Mouse (Mus musculus): Measurements from ENCODE around the gene Hspe1.
"Not testable (repeated sequence)": the region's sequence is repeated elsewhere in the genome, so short reads cannot be mapped to it uniquely, and the experiment has no call there.

Gene Hspe1

DNA sequence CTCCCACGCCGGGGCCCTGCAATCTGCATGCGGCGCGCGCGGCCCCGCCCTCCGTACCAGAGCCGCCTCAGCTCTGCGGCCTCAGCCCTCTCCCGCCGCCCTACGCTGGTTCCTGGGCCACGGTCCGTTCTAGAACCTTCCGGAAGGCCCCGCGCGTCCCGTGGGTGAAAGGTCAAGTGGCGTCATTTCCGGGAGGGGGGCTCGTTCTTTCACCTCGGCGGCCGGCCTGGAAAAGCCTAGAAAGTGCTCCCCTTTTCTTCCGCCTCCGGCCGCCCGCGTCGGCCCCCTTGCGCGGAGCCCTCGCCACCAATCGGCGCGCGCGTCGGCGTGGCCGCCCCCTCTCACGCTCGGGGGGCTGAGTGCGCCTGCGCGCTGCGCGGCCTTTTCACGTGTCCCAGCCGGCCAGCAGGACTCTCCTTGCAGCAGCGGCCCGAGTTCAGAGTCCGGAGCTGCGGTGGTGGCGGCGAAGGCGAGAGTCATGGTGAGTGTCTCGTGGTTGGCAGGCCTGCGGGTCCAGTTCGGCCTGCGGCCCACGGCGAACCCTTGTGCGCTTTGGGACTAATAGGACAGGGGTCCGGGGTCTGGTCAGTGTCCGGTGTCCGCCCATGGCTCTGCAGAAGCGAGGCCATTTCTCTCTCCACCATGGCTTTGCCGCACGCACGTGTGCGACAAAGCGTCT is at the start of gene Hspe1, which contains the start of gene Hspd1:
Gene Hspe1 (plus strand): TSS at position 201 of the 679 bp plus-strand sequence.
Gene Hspd1 (minus strand): TSS at position 312 of the 679 bp plus-strand sequence.
- peak; percentile 99 for DNase-seq

DNA sequence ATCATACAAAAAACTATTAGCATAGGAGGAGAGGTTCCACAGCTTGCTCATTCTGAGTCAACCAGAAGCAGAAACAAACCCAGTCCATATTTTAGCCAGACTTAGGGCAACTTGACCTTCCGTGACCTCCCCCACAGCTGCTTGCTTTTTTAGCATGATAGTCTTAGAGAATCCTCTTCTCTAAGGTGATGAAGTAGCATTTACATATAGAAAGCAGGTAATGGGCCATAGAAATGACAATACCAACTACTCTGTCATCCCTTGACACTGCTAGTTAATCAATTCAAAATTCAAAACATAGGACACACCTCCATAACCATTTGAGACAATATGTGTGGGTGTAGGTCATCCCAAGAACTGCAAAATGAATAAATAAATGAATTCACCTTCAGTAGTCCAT is 48.0 kb upstream of the Hspe1 start:
- DNase-seq = no peak

DNA sequence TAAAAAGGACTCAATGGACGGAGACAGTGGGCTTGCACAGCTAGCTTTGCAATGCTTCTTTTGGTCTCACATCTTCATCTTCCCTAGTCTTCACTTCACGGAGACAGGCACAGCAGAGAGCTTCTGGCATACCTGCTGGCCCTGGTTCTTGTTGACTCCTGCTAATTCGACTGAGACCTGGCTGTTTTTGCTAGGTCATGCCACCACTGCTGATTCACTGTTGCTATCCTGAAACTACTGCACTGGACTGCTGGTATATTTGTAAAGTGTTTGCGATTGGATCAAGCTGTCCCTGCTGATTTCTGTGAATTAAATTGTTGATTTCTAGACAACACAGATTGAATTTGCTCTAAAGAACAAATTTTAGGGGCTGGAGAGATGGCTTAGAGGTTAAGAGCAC is 46.2 kb upstream of the Hspe1 start:
- DNase-seq = no peak

DNA sequence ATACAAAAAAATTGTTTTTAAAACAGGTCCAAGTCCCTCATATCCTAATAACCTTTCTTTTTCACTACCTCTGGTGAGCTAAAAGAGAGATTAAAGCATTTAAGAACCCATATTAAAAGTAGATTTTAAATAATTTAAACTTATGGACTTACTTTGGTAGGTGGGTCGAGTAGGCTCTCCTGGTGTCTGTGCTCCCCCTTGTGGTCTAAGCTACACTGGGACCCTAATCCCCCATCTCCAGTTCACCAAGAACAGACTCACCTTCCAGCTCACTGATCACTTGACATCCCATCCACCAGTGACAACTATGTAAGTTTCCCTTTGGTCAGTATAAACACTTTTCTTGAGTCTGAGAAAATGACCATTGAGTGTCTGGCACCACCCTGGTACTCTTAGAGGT is 45.7 kb upstream of the Hspe1 start:
- no peak for DNase-seq

DNA sequence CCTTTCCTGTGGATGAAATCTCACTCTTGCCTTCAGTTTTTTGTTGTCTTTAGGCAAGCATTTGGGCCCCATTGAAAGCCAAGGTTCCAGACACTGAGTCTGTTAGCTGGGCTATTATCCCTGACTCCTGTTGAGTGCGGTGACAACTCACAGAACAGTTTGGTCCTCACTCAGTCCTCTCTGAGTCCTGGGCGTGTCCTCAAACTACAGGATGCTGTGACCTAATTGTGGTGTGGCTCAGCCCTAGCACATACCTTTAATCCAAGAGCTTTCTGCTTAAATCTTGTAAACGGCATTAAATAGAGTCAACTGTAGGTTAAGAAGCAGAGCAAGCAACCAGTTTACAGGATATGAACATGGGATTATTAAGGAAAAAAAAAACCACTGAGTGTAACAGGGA is 44.8 kb upstream of the Hspe1 start:
- DNase-seq = no peak

DNA sequence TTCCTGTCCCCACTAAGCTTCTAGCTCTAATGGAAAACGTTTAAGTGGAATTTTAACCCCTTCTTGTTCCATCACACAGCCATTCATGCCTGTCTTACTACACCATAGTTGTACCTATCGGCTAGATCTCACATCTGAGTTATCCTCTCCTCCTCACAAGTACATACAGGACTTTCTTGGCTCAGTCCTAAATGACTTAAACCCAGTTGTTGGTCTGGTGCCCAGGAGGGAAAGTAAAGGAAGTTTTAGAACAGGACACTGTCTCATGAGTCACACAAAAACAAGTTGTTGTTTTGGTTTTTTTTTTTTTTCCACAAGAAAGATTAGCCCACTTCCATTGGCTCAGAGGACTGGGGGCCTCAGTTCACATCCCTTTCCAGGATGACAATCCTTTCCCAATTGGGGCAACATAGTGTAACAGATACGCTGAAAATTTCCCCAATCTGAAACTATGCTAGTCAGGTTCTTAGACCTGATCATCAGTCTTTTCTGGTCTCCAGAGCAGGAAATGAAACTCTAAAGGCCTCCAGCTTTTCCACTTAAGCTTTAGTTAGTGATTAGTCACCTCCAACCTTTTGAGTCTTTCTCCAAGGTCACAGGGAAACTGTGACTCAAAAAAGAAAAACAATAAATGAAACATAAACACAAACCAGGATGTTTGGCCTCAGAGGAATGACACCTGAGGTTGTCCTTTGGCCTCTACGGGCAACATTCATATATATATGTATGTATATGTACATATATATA is 38.9 kb upstream of the Hspe1 start:
- DNase-seq = no peak

DNA sequence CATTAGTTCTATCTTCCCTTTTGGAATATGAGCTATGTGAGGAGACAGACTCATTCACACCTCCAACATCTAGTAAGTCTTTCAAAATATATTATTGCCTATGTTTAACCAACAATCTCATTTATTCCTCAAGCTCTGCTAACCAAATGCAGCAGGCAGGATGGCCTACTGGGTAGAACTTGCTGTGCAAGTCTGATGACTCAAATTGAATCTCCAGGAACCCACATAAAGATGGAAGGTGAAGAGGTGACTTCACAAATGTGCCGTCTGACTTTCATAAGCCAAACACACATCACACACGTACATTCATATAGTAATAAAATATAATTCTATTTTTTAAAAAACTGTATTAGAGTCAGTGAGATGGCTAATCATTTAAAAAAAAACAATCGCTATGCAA is 36.3 kb upstream of the Hspe1 start:
- no peak for DNase-seq

DNA sequence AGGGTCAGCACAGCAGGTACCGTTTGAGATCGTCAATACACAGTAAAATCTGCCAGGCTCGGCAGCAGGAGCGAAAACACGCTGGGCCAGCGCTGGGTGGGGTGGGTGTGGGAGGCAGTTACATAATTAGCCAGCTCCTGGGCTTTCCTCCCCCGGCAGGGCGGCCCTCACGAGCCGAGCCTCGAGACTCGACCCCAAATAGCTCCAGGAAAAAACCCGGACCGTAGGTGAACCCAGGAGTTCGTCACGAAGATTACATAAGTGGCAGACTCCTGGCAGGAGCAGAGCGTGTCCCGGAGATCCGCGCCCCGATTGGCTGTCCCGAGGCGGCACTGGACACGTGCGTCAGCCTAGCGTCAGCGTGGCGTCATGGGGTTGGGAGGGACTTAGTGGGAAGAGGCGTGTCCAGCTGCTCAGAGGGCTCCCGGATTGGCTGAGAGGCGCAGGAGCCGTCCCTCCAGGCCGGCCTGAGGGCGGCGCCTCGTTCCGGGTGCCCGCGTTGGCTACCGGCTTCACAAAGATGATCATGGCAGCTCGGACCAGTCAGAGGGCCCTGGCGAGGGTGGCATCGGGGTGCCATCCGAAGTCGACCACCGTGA is 35.5 kb upstream of the Hspe1 start, which contains the start of gene Coq10b:
Gene Coq10b (plus strand): TSS at position 416 of the 599 bp plus-strand sequence.
- DNase-seq = peak; percentile 99

DNA sequence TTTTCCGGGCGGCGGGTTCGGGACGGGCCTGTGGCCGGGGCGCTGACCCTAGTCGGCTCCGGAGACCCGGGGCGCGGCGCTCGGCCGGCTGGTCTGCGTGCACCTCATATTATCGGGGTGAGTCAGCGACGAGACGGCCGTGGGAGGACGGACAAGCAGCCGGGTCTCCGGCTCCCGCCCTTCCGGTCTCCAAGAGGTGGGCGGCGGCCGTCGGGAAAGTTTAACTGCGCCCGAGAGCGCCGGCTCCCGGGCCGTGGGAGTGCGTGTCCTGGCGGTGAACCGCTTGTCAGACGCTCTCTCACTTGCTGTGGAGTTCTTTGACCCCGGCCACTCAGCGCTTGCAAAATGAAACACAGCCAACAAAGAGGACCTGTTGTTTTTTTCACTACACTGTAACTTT is 34.9 kb upstream of the Hspe1 start:
- peak; percentile 87 to 91 for DNase-seq

DNA sequence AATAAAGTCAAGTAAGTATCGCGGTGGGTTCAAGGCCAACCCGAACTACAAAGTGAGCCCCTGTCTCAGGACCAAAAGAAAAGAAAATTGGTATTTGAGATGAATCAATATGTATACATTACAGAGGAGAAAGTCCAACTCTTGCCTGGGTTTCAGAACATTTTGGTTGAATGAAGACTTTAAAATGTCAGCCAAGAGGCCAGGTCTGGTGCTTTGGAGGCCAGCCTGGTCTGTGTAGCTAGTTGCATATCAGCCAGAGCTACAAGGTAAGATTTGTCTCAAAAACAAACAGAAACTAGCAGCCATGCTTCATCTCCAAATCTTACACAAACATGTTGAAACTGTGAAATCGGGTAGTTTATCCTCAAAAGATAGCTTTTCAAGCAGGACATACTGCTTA is 34.3 kb upstream of the Hspe1 start:
- DNase-seq = no peak

DNA sequence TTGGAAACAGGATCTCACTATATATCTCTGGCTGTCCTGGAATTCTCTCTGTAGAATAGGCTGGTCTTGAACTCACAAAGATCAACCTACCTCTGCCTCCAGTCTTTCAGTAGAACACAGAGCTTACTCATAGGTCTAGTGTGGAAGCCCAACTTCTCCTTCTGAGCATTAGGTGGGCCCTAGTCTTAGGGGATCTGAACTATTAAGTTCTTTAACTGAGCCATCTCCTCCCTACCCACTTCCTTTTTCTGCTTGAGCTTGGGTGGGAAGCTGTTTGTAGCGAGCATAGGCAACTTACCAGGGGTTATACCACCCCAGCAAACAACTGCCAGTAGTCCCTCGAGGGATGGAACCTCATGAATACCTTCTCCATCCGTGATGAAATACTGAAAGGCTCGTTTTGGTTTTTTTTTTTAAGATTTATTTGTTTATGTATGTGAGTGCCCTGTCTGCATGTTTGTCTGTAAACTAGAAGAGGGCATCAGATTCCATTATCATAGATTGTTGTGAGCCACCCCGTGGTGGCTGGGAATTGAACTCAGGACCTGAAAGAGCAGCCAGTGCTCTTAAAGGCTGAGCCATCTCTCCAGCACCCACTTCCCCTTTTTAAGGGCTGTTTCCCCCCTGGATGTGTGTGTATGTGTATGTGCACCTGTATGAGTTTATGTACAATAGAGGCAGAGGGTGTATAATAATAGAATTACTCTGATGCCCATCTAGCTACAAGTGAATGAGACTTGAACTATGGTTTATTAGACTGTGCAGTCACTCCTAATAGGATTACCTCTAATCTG is 32.4 kb upstream of the Hspe1 start:
- DNase-seq = peak in 1 of 2 experiments; percentile 5

DNA sequence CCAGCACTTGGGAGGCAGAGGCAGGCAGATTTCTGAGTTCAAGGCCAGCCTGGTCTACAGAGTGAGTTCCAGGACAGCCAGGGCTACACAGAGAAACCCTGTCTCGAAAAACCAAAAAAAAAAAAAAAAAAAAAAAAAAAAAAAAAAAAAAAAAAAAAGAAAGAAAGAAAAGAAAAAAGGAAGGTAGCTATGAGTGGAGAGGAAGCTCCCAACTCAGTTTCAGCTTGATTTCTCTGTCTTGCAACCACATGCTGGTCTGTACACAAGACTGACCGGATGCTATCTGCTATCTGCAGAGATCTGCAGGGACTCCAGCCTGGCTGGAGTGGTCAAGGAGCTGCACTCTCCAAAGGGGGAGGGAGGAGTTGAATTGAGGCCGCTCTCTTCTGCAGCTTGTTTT is 29.5 kb upstream of the Hspe1 start:
- not testable (repeated sequence) for DNase-seq

DNA sequence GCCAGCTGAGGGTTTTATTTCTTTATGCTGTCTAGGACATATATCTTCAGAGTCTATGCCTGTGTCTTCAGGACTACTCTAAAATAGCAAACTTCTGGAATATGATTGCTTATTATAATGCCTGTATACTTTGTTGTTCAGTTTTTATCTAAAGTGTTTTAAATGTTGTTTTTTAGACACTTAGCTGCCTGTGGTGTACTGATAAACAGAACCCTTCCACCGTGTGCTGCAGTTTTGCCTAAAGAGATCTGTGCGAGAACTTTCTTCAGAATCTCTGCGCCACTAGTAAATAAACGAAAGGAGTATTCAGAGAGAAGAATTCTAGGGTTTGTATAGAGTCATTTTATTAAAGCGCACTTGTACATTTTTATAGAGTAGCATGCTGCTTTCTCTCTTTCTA is 26.8 kb upstream of the Hspe1 start:
- DNase-seq = no peak

DNA sequence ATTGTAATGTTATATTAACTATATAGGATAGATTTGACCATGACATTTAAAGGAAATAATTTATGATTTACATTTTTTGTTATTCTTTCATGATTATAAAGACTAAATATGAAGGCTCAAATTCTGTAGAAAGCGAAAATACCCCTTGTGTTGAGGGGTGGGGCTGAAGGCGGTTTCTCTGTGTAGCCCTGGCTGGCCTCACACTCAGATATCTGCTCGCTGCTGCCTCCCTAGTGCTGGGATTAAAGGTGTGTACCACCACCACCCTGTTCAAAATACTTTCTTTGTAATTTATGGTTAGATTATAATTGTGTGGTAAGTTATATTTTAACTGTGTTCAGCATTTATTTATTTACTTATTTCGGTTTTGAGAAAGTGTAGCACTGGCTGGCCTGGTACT is 26.2 kb upstream of the Hspe1 start:
- DNase-seq = no peak

DNA sequence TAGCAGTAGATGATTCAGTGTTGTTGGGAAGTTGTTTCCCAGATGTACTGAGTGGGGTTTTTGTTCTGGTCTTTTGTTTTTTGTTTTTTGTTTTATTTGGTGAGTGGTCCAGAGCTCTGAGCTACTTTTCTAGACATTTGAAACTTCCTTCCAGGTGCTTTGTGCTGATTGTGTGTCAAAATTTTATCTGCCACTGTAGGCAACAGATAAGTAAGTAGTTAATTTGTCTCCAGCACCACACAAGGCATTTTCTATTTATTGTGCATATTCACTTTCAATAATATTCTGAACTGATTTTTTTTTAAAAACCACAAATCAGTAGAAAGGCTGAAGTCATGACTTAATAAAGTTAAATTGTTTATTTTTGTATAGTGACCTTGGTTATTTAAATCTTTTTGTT is 15.6 kb upstream of the Hspe1 start:
- DNase-seq = not testable (repeated sequence)

DNA sequence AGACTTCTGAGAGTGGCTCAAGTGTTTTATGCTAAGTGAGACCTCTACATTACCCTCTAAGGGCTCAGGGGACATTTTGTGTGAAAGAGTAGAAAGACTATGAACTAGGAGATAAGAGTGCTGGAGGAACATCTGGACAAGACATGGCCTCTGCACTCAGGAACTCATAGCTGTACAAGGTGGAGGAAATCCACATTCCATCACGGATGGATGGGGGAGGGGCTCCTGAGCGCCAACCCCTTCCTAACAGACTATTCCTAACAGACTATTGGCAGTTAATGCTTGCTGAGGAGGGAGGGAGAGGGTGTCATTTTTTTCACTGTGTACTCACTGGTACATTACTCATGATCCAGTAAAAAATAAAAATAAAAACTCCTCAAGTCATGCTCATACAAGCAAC is 13.2 kb upstream of the Hspe1 start:
- DNase-seq = no peak

DNA sequence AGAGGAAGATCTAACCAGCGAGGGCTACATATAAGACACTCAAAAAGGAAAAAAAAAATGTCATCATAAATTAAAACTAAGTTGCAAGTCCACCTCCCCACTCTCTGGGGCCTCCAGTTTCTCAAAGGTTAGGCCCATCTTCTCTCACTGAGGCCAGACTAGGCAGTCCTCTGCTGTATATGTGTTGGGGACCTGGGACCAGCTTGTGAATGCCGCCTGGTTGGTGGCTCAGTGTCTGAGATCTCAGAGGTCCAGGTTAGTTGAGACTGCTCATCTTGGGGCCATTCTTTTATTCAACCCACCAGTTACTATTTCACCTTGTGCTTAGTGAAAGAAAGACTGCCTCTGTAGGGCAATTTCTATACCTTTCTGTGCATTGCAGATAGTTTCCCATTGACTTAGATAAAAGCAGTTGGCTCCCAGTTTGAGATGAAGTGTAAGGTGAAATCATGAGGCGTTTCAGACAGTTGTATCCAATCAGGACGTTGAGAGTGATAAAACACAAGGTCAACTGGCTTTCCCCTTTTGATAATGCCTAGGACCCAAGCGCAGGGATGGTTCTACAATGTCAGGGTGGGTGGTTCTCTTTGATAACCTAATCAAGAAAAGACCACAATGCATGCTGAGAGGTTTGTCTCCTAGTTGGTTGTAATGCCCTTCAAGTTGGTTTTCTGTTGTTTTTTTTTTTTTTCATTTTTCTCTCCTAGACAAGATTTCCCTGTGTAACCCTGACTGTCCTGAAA is 12.1 kb upstream of the Hspe1 start:
- no peak for DNase-seq

DNA sequence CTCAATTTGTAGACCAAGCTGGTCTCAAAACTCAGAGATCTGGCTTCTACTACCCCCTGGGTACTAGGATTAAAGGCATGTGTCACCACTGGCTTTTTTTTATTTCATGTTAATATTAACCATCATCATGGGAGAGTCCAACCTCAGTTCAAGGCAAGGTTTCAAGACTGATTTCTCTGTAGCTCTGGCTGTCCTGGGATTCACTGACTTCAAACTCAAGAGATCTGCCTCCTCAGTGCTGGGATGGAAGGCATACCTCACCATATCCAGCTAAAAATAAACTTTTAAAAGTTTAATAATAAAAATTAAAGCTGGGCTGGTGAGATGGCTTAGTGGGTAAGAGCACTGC is 11.6 kb upstream of the Hspe1 start:
- DNase-seq = no peak

DNA sequence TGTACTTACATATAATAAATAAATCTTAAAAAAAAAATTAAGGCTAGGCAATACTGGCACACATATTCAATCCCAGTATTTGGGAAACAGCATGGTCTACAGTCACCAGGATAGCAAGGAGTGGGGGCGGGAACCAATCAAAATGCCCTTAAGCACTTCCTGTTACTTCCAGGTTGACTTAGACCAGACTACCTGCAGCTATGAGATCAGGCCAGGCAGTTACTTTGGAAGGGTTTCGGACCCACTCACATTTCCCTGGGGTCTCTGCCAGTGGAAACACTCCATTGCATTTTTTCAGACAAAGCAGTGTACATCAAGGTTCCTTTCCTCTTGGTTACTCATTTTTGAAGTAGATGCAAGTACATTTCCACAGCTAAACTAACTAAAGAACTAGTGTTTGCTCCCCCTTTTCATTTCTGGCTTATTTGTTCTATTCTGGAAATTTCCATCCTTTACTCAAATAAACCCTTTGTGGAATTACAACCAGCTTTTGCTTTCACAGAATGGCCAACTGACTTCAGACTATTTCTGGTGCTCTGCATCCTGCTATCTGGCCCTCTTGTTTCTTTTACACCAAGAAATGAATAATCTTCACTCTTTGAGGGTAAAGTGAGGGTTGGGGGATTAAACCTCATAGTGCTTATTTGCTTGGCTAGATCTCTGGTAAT is 10.9 kb upstream of the Hspe1 start:
- peak; percentile 40 to 56 for DNase-seq

DNA sequence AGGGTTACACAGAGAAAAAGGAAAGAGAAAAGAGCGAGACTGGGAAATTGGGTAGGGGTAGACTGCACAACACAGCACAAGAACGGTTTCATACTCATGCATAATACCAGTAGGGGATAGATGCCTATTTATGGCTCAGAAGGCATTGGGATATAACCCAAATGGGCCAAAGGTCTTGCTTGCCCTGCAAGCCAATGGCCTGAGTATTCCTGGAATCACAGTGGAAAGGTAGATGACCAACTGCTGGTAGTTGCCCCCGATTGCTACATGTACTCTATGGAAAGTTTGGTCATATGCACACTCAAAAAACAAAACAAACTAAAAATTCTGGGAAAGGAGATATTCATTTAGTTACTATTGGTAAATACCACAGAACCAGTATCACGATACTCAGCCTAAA is 8.3 kb upstream of the Hspe1 start:
- no peak for DNase-seq

DNA sequence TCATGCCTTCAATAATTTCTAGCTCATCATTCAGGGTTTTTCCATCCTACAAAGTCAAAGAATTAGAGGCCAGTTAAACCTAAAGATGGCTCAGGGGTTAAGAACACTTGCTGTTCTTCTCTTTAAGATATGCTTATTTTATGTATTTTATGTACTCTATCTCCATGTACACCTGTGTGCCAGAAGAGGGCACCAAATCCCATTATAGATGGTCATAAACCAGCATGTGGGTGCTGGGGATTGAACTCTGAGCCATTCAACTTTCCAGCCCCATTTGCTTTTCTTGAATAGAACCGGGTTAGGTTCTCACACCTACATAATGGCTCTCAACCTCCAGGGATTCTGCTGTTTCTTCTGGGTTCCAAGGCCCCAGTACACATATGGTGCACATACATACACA is 5.8 kb upstream of the Hspe1 start:
- no peak for DNase-seq

DNA sequence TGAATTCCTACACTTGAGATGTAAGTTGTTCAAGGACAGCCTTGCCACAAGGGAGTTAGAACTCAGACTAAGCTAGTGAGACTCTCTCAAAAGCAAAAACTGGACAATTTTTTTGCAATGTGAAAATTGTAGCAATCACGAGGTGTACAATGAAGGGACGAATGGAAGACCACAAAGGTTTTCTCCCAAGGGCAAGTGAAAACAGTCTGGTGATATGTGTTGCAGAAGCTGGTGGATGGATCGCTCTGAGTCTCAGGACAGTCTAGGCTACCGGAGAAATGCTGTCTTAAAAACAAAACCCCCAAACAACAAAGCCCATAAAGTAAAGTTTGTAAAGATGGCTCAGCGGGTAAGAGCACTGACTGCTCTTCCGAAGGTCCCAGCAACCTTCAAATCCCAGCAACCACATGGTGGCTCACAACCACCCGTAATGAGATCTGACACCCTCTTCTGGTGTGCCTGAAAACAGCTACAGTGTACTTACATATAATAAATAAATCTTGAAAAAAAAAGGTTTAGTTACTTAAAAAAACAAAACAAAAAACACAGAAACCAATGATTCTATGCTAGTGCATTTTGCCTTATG is 2.1 kb upstream of the Hspe1 start:
- no peak for DNase-seq

Data from lung, adult 18-20 months (tissue).